Mouse (Mus musculus) MEL (cell line): ENCODE measurements around the gene Abcb6. TPM values are rescaled to one million over a fixed set of nuclear protein-coding genes. Genes with fewer than 3 reads are reported as not detected.

ENCODE experiments used
- DNase-seq: peaks from one replicate; pipeline ENCODE4 v3.0.0; 2011; ENCODE audit warnings: low read depth, low spot score
- H3K27ac ChIP-seq: 2 replicates; pipeline ENCODE4 v1.5.1; 2012; ENCODE audit warnings: low read depth, mild to moderate bottlenecking, control low read depth, low read length, moderate library complexity; ENCODE audit not compliant: control insufficient read depth
- H3K27me3 ChIP-seq, 2 experiments: fragments of 150-350 bp in 1 of 2; sonication (generic) in 1 of 2; 2 replicates each; pipeline ENCODE4 v1.6.1; 2012; ENCODE audit warnings: low read length in 2 of 2, mild to moderate bottlenecking in 2 of 2, improper control_type of control experiment in 1 of 2, moderate library complexity in 1 of 2; ENCODE audit not compliant: insufficient read depth in 2 of 2, control insufficient read depth in 1 of 2
- H3K36me3 ChIP-seq, 2 experiments: 2 replicates each; pipeline ENCODE4 v1.6.1; 2012 to 2014; ENCODE audit warnings: low read length in 2 of 2, improper control_type of control experiment in 1 of 2, inconsistent platforms in 1 of 2, mild to moderate bottlenecking in 1 of 2; ENCODE audit not compliant: insufficient read depth in 2 of 2, control insufficient read depth in 1 of 2
- H3K4me1 ChIP-seq, 2 experiments: fragments of 150-350 bp in 1 of 2; sonication (generic) in 1 of 2; 2 replicates each; pipeline ENCODE4 v1.6.1; 2012; ENCODE audit warnings: low read length in 2 of 2, improper control_type of control experiment in 1 of 2, mild to moderate bottlenecking in 1 of 2; ENCODE audit not compliant: insufficient read depth in 2 of 2, control insufficient read depth in 1 of 2
- H3K4me3 ChIP-seq, 2 experiments: fragments of 150-350 bp in 1 of 2; sonication (generic) in 1 of 2; 2 replicates each; pipeline ENCODE4 v1.5.1; 2012; ENCODE audit warnings: low read depth in 2 of 2, low read length in 2 of 2, mild to moderate bottlenecking in 2 of 2, moderate library complexity in 2 of 2, control low read depth in 1 of 2, improper control_type of control experiment in 1 of 2; ENCODE audit not compliant: control insufficient read depth in 1 of 2, insufficient read depth in 1 of 2
- H3K79me2 ChIP-seq: 2 replicates; pipeline ENCODE4 v1.6.1; 2012; ENCODE audit warnings: mild to moderate bottlenecking, low read length, moderate library complexity; ENCODE audit not compliant: control insufficient read depth, poor library complexity, insufficient read depth
- H3K9ac ChIP-seq: 2 replicates; pipeline ENCODE4 v1.6.1; 2012; ENCODE audit warnings: low read depth, mild to moderate bottlenecking, control low read depth, low read length, moderate library complexity; ENCODE audit not compliant: control insufficient read depth, poor library complexity, severe bottlenecking
- H3K9me3 ChIP-seq: fragments of 150-350 bp; sonication (generic); replicated peaks from 2 replicates; pipeline ENCODE4 v1.6.1; 2012; ENCODE audit warnings: mild to moderate bottlenecking, low read length, improper control_type of control experiment, moderate library complexity; ENCODE audit not compliant: insufficient read depth
- BHLHE40 ChIP-seq: IDR thresholded peaks from 2 replicates; pipeline ENCODE4 v1.6.1; 2012; ENCODE audit warnings: low read depth, mild to moderate bottlenecking, inconsistent platforms, low read length, improper control_type of control experiment, borderline replicate concordance
- CHD1 ChIP-seq: IDR thresholded peaks from 2 replicates; pipeline ENCODE4 v1.6.1; 2012; ENCODE audit warnings: low read depth, mild to moderate bottlenecking, inconsistent platforms, low read length, improper control_type of control experiment
- CTCF ChIP-seq, 3 experiments: IDR thresholded peaks in 2 of 3; conservative IDR thresholded peaks in 1 of 3; 2 replicates each; pipeline ENCODE4 v1.5.1; 2011 to 2012; ENCODE audit warnings: low read length in 3 of 3, low read depth in 2 of 3, mild to moderate bottlenecking in 2 of 3, improper control_type of control experiment in 1 of 3, inconsistent platforms in 1 of 3, mixed read lengths in 1 of 3, moderate library complexity in 1 of 3; ENCODE audit not compliant: control insufficient read depth in 1 of 3, insufficient read depth in 1 of 3, poor library complexity in 1 of 3, severe bottlenecking in 1 of 3
- E2F4 ChIP-seq: IDR thresholded peaks from 2 replicates; pipeline ENCODE4 v1.6.1; 2011; ENCODE audit warnings: low read depth, low read length, improper control_type of control experiment, borderline replicate concordance
- ELF1 ChIP-seq: IDR thresholded peaks from 2 replicates; pipeline ENCODE4 v1.6.1; 2014; ENCODE audit warnings: low read depth, mild to moderate bottlenecking, inconsistent platforms, low read length, improper control_type of control experiment, moderate library complexity
- EP300 ChIP-seq, 2 experiments: IDR thresholded peaks; 2 replicates each; pipeline ENCODE4 v1.6.1; 2011; ENCODE audit warnings: improper control_type of control experiment in 2 of 2, low read length in 2 of 2, low read depth in 1 of 2, mild to moderate bottlenecking in 1 of 2
- ETS1 ChIP-seq: IDR thresholded peaks from 2 replicates; pipeline ENCODE4 v1.6.1; 2012; ENCODE audit warnings: low read depth, mild to moderate bottlenecking, inconsistent platforms, low read length, improper control_type of control experiment, moderate library complexity
- GATA1 ChIP-seq: IDR thresholded peaks from 2 replicates; pipeline ENCODE4 v1.6.1; 2011; ENCODE audit warnings: low read depth, low read length, improper control_type of control experiment
- HCFC1 ChIP-seq: IDR thresholded peaks from 2 replicates; pipeline ENCODE4 v1.6.1; 2012; ENCODE audit warnings: low read depth, mild to moderate bottlenecking, inconsistent platforms, low read length, improper control_type of control experiment, moderate library complexity
- JUND ChIP-seq: IDR thresholded peaks from 2 replicates; pipeline ENCODE4 v1.6.1; 2011; ENCODE audit warnings: low read depth, mild to moderate bottlenecking, improper control_type of control experiment, low read length
- MAX ChIP-seq: IDR thresholded peaks from 2 replicates; pipeline ENCODE4 v1.6.1; 2011; ENCODE audit warnings: low read length, improper control_type of control experiment
- MAZ ChIP-seq: IDR thresholded peaks from 2 replicates; pipeline ENCODE4 v1.6.1; 2012; ENCODE audit warnings: low read depth, mild to moderate bottlenecking, inconsistent platforms, low read length, improper control_type of control experiment
- MEF2A ChIP-seq: IDR thresholded peaks from 2 replicates; pipeline ENCODE4 v1.6.1; 2014; ENCODE audit warnings: low read depth, mild to moderate bottlenecking, inconsistent platforms, low read length, improper control_type of control experiment; ENCODE audit not compliant: poor library complexity, insufficient replicate concordance, severe bottlenecking; ENCODE audit errors: extremely low read depth
- MXI1 ChIP-seq: IDR thresholded peaks from 2 replicates; pipeline ENCODE4 v1.6.1; 2011; ENCODE audit warnings: mild to moderate bottlenecking, low read depth, low read length, improper control_type of control experiment
- MYB ChIP-seq: IDR thresholded peaks from 2 replicates; pipeline ENCODE4 v1.6.1; 2011; ENCODE audit warnings: mild to moderate bottlenecking, low read depth, low read length, improper control_type of control experiment
- NELFE ChIP-seq: IDR thresholded peaks from 2 replicates; pipeline ENCODE4 v1.6.1; 2011; ENCODE audit warnings: low read depth, low read length, improper control_type of control experiment
- NRF1 ChIP-seq: IDR thresholded peaks from 2 replicates; pipeline ENCODE4 v1.6.1; 2014; ENCODE audit warnings: low read depth, mild to moderate bottlenecking, inconsistent platforms, low read length, improper control_type of control experiment, moderate library complexity; ENCODE audit not compliant: poor library complexity, insufficient read depth, severe bottlenecking
- POLR2A ChIP-seq, 2 experiments: IDR thresholded peaks; 2 replicates each; pipeline ENCODE4 v1.6.1; 2011 to 2012; ENCODE audit warnings: low read length in 2 of 2, mild to moderate bottlenecking in 2 of 2, control low read depth in 1 of 2, improper control_type of control experiment in 1 of 2, low read depth in 1 of 2, moderate library complexity in 1 of 2; ENCODE audit not compliant: control insufficient read depth in 1 of 2, insufficient read depth in 1 of 2, poor library complexity in 1 of 2
- POLR2AphosphoS2 ChIP-seq: IDR thresholded peaks from 2 replicates; pipeline ENCODE4 v1.6.1; 2011; ENCODE audit warnings: low read length, improper control_type of control experiment
- POLR2AphosphoS5 ChIP-seq: IDR thresholded peaks from 2 replicates; pipeline ENCODE4 v1.6.1; 2012; ENCODE audit warnings: low read depth, borderline replicate concordance, mild to moderate bottlenecking, inconsistent platforms, low read length, moderate library complexity, mixed read lengths
- RAD21 ChIP-seq: IDR thresholded peaks from 2 replicates; pipeline ENCODE4 v1.6.1; 2011; ENCODE audit warnings: mild to moderate bottlenecking, low read depth, low read length, improper control_type of control experiment
- RCOR1 ChIP-seq: IDR thresholded peaks from 2 replicates; pipeline ENCODE4 v1.6.1; 2012; ENCODE audit warnings: low read depth, mild to moderate bottlenecking, inconsistent platforms, low read length, improper control_type of control experiment
- SIN3A ChIP-seq: IDR thresholded peaks from 2 replicates; pipeline ENCODE4 v1.6.1; 2012; ENCODE audit warnings: low read length, improper control_type of control experiment, inconsistent platforms
- SMC3 ChIP-seq: IDR thresholded peaks from 2 replicates; pipeline ENCODE4 v1.6.1; 2011; ENCODE audit warnings: low read depth, low read length, improper control_type of control experiment
- TAL1 ChIP-seq: IDR thresholded peaks from 2 replicates; pipeline ENCODE4 v1.6.1; 2012; ENCODE audit warnings: mild to moderate bottlenecking, inconsistent platforms, low read length, moderate library complexity, mixed read lengths
- TBP ChIP-seq: IDR thresholded peaks from 2 replicates; pipeline ENCODE4 v1.8.0; 2011; ENCODE audit warnings: low read depth, low read length, improper control_type of control experiment
- TCF12 ChIP-seq: IDR thresholded peaks from 2 replicates; pipeline ENCODE4 v1.6.1; 2014; ENCODE audit warnings: low read depth, mild to moderate bottlenecking, inconsistent platforms, low read length, improper control_type of control experiment, moderate library complexity
- UBTF ChIP-seq: IDR thresholded peaks from 2 replicates; pipeline ENCODE4 v1.6.1; 2012; ENCODE audit warnings: low read depth, mild to moderate bottlenecking, inconsistent platforms, low read length, improper control_type of control experiment, moderate library complexity, borderline replicate concordance; ENCODE audit not compliant: insufficient read depth
- ZC3H11A ChIP-seq: IDR thresholded peaks from 2 replicates; pipeline ENCODE4 v1.6.1; 2012; ENCODE audit warnings: low read depth, mild to moderate bottlenecking, inconsistent platforms, low read length, improper control_type of control experiment
- ZKSCAN1 ChIP-seq: IDR thresholded peaks from 2 replicates; pipeline ENCODE4 v1.6.1; 2012; ENCODE audit warnings: low read depth, mild to moderate bottlenecking, inconsistent platforms, low read length, improper control_type of control experiment, moderate library complexity
- ZNF384 ChIP-seq: IDR thresholded peaks from 2 replicates; pipeline ENCODE4 v1.6.1; 2012; ENCODE audit warnings: low read depth, mild to moderate bottlenecking, inconsistent platforms, low read length, improper control_type of control experiment
- polyA plus RNA-seq, 2 experiments: library from polyadenylated mRNA; stranded (reverse) in 1 of 2; unstranded in 1 of 2; fragments of >175 nt in 1 of 2; fragments of >200 nt in 1 of 2; gene quantifications; 2 replicates each; pipeline versions ENCODE4 v1.2.1 to v1.2.4; 2012; ENCODE audit warnings: low replicate concordance in 2 of 2, low read depth in 1 of 2; ENCODE audit not compliant: insufficient read length in 2 of 2, insufficient read depth in 1 of 2, missing spikeins in 1 of 2
- total RNA-seq: library from RNA; depleted of rRNA; stranded (reverse); fragments of 300-350 nt; gene quantifications from 2 replicates; pipeline ENCODE4 v1.2.3, GENCODE M21; 2012

Gene Abcb6
- total and polyA plus RNA-seq, 3 experiments: 73.5 to 84.4 TPM; not detected in 1

- TF ChIP-seq CTCF (IDR thresholded peaks at IDR 0.05 in 2 of 3, conservative IDR thresholded peaks at IDR 0.05 in 1 of 3; ENCODE audit: control insufficient read depth in 1 of 3, insufficient read depth in 1 of 3, low read depth in 2 of 3, low read length in 3 of 3, poor library complexity in 1 of 3, severe bottlenecking in 1 of 3): peak; percentile 69 to 93 (median 84)
- TF ChIP-seq CHD1: no peak
- no peak; the same call in none of the 2 replicates for TF ChIP-seq ELF1
- TF ChIP-seq GATA1: no peak
- peak; percentile 86 for TF ChIP-seq HCFC1
- 0 out of 2 replicates have a peak, but pooled peaks have one; percentile 58 for TF ChIP-seq E2F4
- no peak for TF ChIP-seq POLR2AphosphoS5
- peak; percentile 89 for TF ChIP-seq NRF1
- peak; percentile 44 to 82; a peak in 1 of 4 replicates for TF ChIP-seq POLR2A (IDR thresholded peaks at IDR 0.05; ENCODE audit: control insufficient read depth in 1 of 2, insufficient read depth in 1 of 2, low read depth in 1 of 2, low read length in 2 of 2, poor library complexity in 1 of 2)
- peak; percentile 77 for TF ChIP-seq SIN3A
- peak; percentile 53; the same call in 1 of the 2 replicates for TF ChIP-seq POLR2AphosphoS2
- TF ChIP-seq RCOR1: no peak; the same call in 1 of the 2 replicates
- 0 out of 2 replicates have a peak, but pooled peaks have one; percentile 26 for TF ChIP-seq BHLHE40
- no peak for TF ChIP-seq ZKSCAN1
- TF ChIP-seq NELFE: peak; percentile 75
- peak; percentile 57 for TF ChIP-seq MAX
- TF ChIP-seq MXI1: peak; percentile 89
- peak; percentile 90 for TF ChIP-seq SMC3
- TF ChIP-seq TBP: peak; percentile 84; the same call in 1 of the 2 replicates
- no peak; the same call in 1 of the 2 replicates for TF ChIP-seq ZNF384
- TF ChIP-seq, all 39 proteins: peak for 23
Observed at GRCm38 (mm10) chr1:75124346-75125321, 55.6 kb downstream of the Abcb6 start, which contains the start of gene Nhej1 (continued).

GRCm38 (mm10) chr1:75122211-75122610, 58.0 kb downstream of the Abcb6 start:
- Histone ChIP-seq H3K4me3 (no peak overlapping the region), H3K9ac (no peak overlapping the region)
- DNase-seq: peak; percentile 71
- TF ChIP-seq SIN3A (no peak), E2F4 (no peak), MAX (no peak), CTCF (IDR thresholded peaks at IDR 0.05 in 2 of 3, conservative IDR thresholded peaks at IDR 0.05 in 1 of 3; ENCODE audit: control insufficient read depth in 1 of 3, insufficient read depth in 1 of 3, low read depth in 2 of 3, low read length in 3 of 3, poor library complexity in 1 of 3, severe bottlenecking in 1 of 3) (peak; percentile 37 to 73 (median 58)), ELF1 (no peak), MEF2A (no peak), TCF12 (no peak), ZC3H11A (peak; percentile 62), JUND (no peak), TAL1 (no peak), UBTF (no peak), MYB (no peak), RAD21 (peak; percentile 86), HCFC1 (no peak), ETS1 (no peak), MXI1 (no peak), RCOR1 (no peak), NELFE (no peak), SMC3 (peak; percentile 54), MAZ (no peak), EP300 (IDR thresholded peaks at IDR 0.05; ENCODE audit: low read depth in 1 of 2, low read length in 2 of 2) (no peak)

More at GRCm38 (mm10) chr1:75122211-75122610, 58.0 kb downstream of the Abcb6 start:
- Histone ChIP-seq H3K4me1 (peaks cover 3 to 10% of the 10 kb centered on the region in 2 experiments; a peak in 3 of 4 replicates), H3K9me3 (no peaks in the 10 kb centered on the region), H3K36me3 (peaks cover 0 to 5% of the 10 kb centered on the region in 2 experiments; a peak in 2 of 4 replicates), H3K27ac (no peak overlapping the region), H3K79me2 (no peaks in the 10 kb centered on the region; the same call in 1 of the 2 replicates), H3K27me3 (no peaks in the 10 kb centered on the region)
